Comparison of ENCODE assay signal across 18 mouse cellular contexts in the genomic region with DNA sequence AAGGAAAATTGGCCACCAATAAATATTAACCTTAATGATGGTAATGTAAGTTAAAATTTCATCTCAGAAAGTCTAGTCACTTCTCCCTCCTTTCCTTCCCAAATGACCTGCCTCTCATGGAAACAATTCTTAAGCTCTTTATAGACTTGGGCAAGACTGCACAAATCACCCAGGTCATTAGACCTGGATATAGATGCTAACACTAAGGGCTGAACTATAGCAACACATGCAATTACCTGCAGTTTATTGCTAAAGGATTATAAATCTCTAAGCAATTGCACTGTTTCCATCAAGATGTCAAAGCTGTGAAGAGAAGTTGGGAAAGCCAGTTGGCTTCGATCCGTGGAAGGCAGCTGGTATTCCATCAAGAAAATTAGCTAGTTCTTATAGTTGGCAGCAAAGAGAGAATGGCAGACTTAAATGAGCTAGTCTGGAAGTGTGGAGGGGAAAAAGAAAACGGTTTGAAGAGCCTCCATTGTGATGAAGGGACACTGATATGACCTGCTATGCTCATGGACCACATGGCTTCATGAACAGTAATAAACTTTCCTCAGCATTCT.
"Had no signal": no experiment of that assay in that cellular context is flagged by ENCODE, and none has a peak within 500 bp of the region (broad histone marks: within the 10 kb centered on the region; RNA-seq: fewer than 3 reads in every experiment).

No protein-coding gene starts in this region.

- H3K27ac ChIP-seq: kidney, embryonic 15.5 days; left cerebral cortex, adult 2 months; liver, embryonic 13.5 days; macrophage; midbrain, embryonic 12.5 days; midbrain, embryonic 15.5 days; neural tube, embryonic 12.5 days; neural tube, embryonic 15.5 days; stomach, postnatal 0 days had no signal

- H3K9me3 ChIP-seq: kidney, embryonic 15.5 days; liver, embryonic 13.5 days; midbrain, embryonic 12.5 days; midbrain, embryonic 15.5 days; neural tube, embryonic 12.5 days; neural tube, embryonic 15.5 days had no signal

- H3K4me3 ChIP-seq: kidney, embryonic 15.5 days; left cerebral cortex, adult 2 months; liver, embryonic 13.5 days; midbrain, embryonic 12.5 days; midbrain, embryonic 15.5 days; neural tube, embryonic 12.5 days; neural tube, embryonic 15.5 days had no signal

- H3K36me3 ChIP-seq: kidney, embryonic 15.5 days; liver, embryonic 13.5 days; midbrain, embryonic 12.5 days; midbrain, embryonic 15.5 days; neural tube, embryonic 12.5 days; neural tube, embryonic 15.5 days had no signal

- H3K4me1 ChIP-seq: kidney, embryonic 15.5 days; liver, embryonic 13.5 days; midbrain, embryonic 12.5 days; midbrain, embryonic 15.5 days; neural tube, embryonic 12.5 days; neural tube, embryonic 15.5 days had no signal

- H3K4me2 ChIP-seq: kidney, embryonic 15.5 days; liver, embryonic 13.5 days; lung, embryonic 14.5 days; midbrain, embryonic 12.5 days; midbrain, embryonic 15.5 days; neural tube, embryonic 12.5 days; neural tube, embryonic 15.5 days had no signal

- H3K9ac ChIP-seq: kidney, embryonic 15.5 days; liver, embryonic 13.5 days; lung, embryonic 14.5 days; midbrain, embryonic 12.5 days; midbrain, embryonic 15.5 days; neural tube, embryonic 12.5 days; neural tube, embryonic 15.5 days had no signal

- H3K27me3 ChIP-seq: liver, embryonic 13.5 days; midbrain, embryonic 12.5 days; midbrain, embryonic 15.5 days; neural tube, embryonic 12.5 days; neural tube, embryonic 15.5 days had no signal

- ATAC-seq: lung, postnatal 0 days; midbrain, embryonic 15.5 days had no signal

- DNase-seq: kidney, postnatal 10 days; kidney, postnatal 36 days; layer of hippocampus, postnatal 36 days; liver, embryonic 13.5 days; lung, embryonic 14.5 days; right cerebral cortex, adult 18-20 months; right cerebral cortex, postnatal 14 days; thymus, adult 2 months; thymus, postnatal 14 days had no signal
